Mouse (Mus musculus) heart, embryonic 15.5 days (tissue): Measurements from ENCODE around the gene Armc2. TPM values are rescaled to one million over a fixed set of nuclear protein-coding genes. Genes with fewer than 3 reads are reported as not detected.

Experiments used
- ATAC-seq: fragments of 200-750 bp; cut with Nextera tagmentation; replicated peaks from 2 replicates; pipeline ENCODE4 v1.8.0; 2017; ENCODE audit warnings: low read depth, moderate TSS enrichment; ENCODE audit not compliant: insufficient number of reproducible peaks, insufficient read depth, low FRiP score
- H3K27ac ChIP-seq: fragments of 300-500 bp; sonication (generic); 2 replicates; pipeline ENCODE4 v1.5.1; 2015; ENCODE audit warnings: mild to moderate bottlenecking, inconsistent platforms
- H3K27me3 ChIP-seq: fragments of 300-500 bp; sonication (generic); 2 replicates; pipeline ENCODE4 v1.6.1; 2015; ENCODE audit warnings: inconsistent platforms
- H3K36me3 ChIP-seq: fragments of 300-500 bp; sonication (generic); 2 replicates; pipeline ENCODE4 v1.6.1; 2015; ENCODE audit warnings: mild to moderate bottlenecking, inconsistent platforms
- H3K4me1 ChIP-seq: fragments of 300-500 bp; sonication (generic); replicated peaks from 2 replicates; pipeline ENCODE4 v1.6.1; 2015; ENCODE audit warnings: inconsistent platforms
- H3K4me2 ChIP-seq: fragments of 300-500 bp; sonication (generic); 2 replicates; pipeline ENCODE4 v1.6.1; 2015; ENCODE audit warnings: inconsistent platforms, mild to moderate bottlenecking, moderate library complexity
- H3K4me3 ChIP-seq: fragments of 300-500 bp; sonication (generic); 2 replicates; pipeline ENCODE4 v1.5.1; 2015; ENCODE audit warnings: mild to moderate bottlenecking, inconsistent platforms
- H3K9ac ChIP-seq: fragments of 300-500 bp; sonication (generic); 2 replicates; pipeline ENCODE4 v1.6.1; 2015; ENCODE audit warnings: mild to moderate bottlenecking, inconsistent platforms
- H3K9me3 ChIP-seq: fragments of 300-500 bp; sonication (generic); replicated peaks from 2 replicates; pipeline ENCODE4 v1.6.1; 2016; ENCODE audit warnings: inconsistent platforms
- WGBS: fragments of 180-500 bp; shearing (Covaris S2); methylation state at CpG from one replicate; pipeline ENCODE4 v1.1.7; 2015; ENCODE audit warnings: mixed read lengths; 5-methylcytosine and 5-hydroxymethylcytosine counted together
- polyA plus RNA-seq: library from polyadenylated mRNA; unstranded; fragments of >200 nt; fragmentation: Nextera tagmentation; extraction: Ambion mirVana; gene quantifications from 2 replicates; pipeline ENCODE4 v1.2.1, GENCODE M21; 2015

Armc2 gene
- polyA plus RNA-seq, 1 experiment from 2014 or later: 2.3 TPM

DNA sequence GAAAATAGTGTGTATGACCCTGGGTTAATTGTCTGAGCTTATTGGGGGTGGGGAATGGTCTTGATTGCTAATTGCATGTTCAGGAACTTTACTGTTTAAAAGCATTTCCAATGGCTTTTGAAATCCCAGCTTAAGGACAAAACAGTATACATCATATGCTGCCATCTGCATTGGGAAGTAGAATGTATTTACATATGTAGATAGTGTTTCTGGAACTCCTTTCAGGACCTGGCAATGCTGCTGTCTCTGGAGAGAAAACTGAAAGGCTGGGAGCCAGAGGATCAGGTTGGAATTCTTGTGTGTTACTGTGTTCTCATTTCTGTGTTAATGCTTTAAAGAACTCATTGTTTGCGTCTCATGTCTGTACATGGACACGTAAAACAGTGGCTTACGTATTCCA, 25.1 kb upstream of the Armc2 start:
- Histone ChIP-seq H3K4me3 (no peak overlapping the region), H3K9me3 (no peaks in the 10 kb centered on the region)
- WGBS: 78% methylated on average over 3 of the region's 3 CpGs

DNA sequence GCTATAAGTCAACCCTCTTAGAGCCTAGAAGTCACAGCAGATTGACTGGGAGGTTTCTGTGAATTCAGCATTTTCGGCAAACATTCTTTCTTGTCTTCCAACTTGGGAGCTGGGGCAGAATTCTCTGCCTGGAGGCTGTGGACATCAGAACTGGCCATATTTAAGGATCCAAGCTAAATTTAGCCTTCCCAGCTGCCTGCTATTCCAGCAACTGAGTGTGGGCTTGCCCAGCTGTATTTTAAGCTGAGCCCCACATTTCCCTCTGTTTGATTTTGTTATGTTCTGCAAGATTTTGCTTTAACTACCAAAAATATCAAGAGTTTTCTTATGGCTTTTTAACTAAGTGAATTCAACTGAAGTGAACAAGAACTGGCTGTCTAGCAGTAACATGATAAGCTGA, 24.6 kb upstream of the Armc2 start:
- Histone ChIP-seq H3K4me1 (peaks cover 13% of the 10 kb centered on the region), H3K9me3 (no peaks in the 10 kb centered on the region), H3K36me3 (no peaks in the 10 kb centered on the region), H3K4me3 (no peak overlapping the region), H3K9ac (no peak overlapping the region), H3K27me3 (no peaks in the 10 kb centered on the region), H3K4me2 (no peak overlapping the region), H3K27ac (peak overlapping the region; percentile 32)
- ATAC-seq: no peak
- 42% methylated on average over 1 of the region's 1 CpGs for WGBS

More for the DNA sequence above, 25.1 kb upstream of the Armc2 start:
- no peaks in the 10 kb centered on the region for H3K27me3 ChIP-seq
- H3K36me3 ChIP-seq: no peaks in the 10 kb centered on the region
- peak overlapping the region; percentile 32; the same call in 1 of the 2 replicates for H3K27ac ChIP-seq
- no peak overlapping the region for H3K4me2 ChIP-seq
- H3K9ac ChIP-seq: no peak overlapping the region
- no peak for ATAC-seq
- H3K4me1 ChIP-seq: peaks cover 13% of the 10 kb centered on the region

GRCm38 (mm10) chr10:42042087-42042486, 23.8 kb upstream of the Armc2 start:
- no peak overlapping the region for H3K4me3 ChIP-seq
- peak overlapping the region; percentile 32; the same call in 1 of the 2 replicates for H3K27ac ChIP-seq
- H3K4me1 ChIP-seq: peaks cover 19% of the 10 kb centered on the region
- no peaks in the 10 kb centered on the region for H3K36me3 ChIP-seq
- no peak overlapping the region for H3K4me2 ChIP-seq
- H3K9me3 ChIP-seq: no peaks in the 10 kb centered on the region
- no peaks in the 10 kb centered on the region for H3K27me3 ChIP-seq
- 65% methylated on average over 7 of the region's 7 CpGs for WGBS
- no peak for ATAC-seq
- H3K9ac ChIP-seq: no peak overlapping the region

DNA sequence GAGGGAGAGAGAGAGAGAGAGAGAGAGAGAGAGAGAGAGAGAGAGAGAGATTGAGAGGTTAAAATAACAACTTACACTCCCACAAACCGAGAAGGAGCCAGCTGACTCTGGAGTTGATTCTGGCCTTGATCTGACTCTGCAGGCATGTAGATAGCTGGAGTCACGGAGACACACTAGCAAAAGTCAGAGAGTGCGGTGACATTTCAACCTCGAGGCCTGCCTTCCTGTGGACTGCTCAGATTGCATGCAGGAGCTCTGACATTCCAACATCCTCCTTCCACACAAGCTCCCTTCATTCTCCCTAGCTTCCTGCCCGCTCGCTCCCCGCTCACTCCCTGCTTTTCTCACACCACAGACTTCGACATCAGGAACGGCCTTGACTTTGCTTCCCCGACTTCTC, 20.3 kb upstream of the Armc2 start:
- H3K36me3 ChIP-seq: no peaks in the 10 kb centered on the region
- H3K9ac ChIP-seq: no peak overlapping the region
- H3K4me1 ChIP-seq: peaks cover 24% of the 10 kb centered on the region
- 0 out of 2 replicates have a peak, but pooled peaks cover 5% of the 10 kb centered on the region for H3K27me3 ChIP-seq
- no peak overlapping the region for H3K27ac ChIP-seq
- ATAC-seq: 0 out of 2 replicates have a peak, but pooled peaks have one; percentile 14
- H3K4me2 ChIP-seq: no peak overlapping the region
- H3K4me3 ChIP-seq: no peak overlapping the region
- no peaks in the 10 kb centered on the region for H3K9me3 ChIP-seq
- 30% methylated on average over 10 of the region's 10 CpGs for WGBS

DNA sequence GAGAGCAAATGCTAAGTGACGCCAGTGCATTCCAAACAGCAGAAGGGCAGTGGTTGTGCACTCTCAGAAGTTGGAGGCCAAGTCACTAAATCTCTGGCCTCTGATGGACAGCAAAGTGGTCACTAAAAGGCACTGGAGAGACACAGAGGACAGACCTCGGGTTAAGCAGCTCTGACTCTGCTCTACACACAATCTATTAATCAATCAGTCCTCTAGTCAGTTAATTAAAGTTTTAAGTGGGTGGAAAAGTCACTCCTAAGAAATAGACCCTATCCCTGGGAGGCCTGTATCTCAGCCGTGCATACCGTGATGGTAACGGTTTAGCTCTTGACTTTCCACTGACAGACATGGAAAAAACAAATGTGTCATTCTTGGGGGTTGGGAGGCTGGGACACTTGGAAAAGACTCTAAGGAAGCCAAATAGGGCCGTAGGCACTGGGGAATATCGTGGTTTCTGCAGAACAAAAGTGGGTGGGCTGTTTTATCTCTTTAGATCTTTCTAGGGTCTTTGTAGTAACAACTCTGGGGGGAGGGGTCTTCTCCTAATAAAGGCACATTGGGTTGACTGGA, 19.1 kb upstream of the Armc2 start:
- ATAC-seq: no peak
- Histone ChIP-seq H3K36me3 (no peaks in the 10 kb centered on the region), H3K27me3 (0 out of 2 replicates have a peak, but pooled peaks cover 5% of the 10 kb centered on the region), H3K4me3 (no peak overlapping the region), H3K27ac (peak overlapping the region; percentile 42), H3K4me1 (peaks cover 15% of the 10 kb centered on the region), H3K4me2 (no peak overlapping the region), H3K9me3 (no peaks in the 10 kb centered on the region), H3K9ac (no peak overlapping the region)
- WGBS: 33% methylated on average over 7 of the region's 7 CpGs

DNA sequence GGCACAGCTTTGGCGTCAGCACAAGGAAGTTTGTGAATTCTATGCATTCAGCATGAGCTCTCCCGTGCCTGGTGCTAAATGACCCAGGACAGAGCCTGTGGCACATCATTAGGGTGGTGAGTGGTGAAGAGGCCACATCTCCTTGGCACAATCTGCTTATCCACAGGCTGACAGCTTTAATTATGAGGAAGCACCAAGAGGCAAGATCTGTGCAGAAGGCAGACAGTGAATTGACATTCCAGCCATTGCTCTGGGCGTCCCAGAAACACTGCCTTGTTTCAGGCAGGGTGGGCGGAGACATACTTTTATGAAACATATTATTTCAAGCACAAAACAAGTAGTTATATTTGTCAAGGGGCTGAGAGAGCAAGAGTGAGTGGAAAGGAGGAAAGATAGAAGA, 18.6 kb upstream of the Armc2 start:
- H3K9ac ChIP-seq: no peak overlapping the region
- H3K36me3 ChIP-seq: no peaks in the 10 kb centered on the region
- H3K4me3 ChIP-seq: no peak overlapping the region
- no peaks in the 10 kb centered on the region for H3K9me3 ChIP-seq
- no peak for ATAC-seq
- 33% methylated on average over 4 of the region's 4 CpGs for WGBS
- no peak overlapping the region for H3K4me2 ChIP-seq
- peaks cover 15% of the 10 kb centered on the region for H3K4me1 ChIP-seq
- H3K27me3 ChIP-seq: 0 out of 2 replicates have a peak, but pooled peaks cover 5% of the 10 kb centered on the region
- peak overlapping the region; percentile 42 for H3K27ac ChIP-seq

DNA sequence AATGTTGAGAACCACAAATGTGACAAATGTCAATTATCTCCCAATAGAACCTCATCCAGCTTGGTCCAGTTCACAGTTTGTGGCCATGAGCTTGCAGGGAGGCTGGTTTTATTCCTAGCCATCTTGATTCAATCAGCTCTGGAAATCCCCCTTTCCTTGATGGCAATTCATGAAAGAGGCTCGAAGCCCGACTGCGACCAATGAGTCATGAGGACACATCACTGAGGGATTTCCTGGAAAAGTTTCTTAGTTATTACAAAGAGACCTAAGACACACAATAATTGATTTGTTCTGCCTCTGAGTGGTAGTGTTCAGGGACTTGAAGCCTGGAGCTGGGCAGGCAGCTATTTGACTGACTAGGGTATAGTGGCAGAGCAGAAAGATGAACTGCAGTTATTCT, 15.3 kb upstream of the Armc2 start:
- H3K9me3 ChIP-seq: no peaks in the 10 kb centered on the region
- H3K27ac ChIP-seq: no peak overlapping the region
- H3K36me3 ChIP-seq: no peaks in the 10 kb centered on the region
- no peak overlapping the region for H3K4me3 ChIP-seq
- WGBS: 75% methylated on average over 3 of the region's 3 CpGs
- peaks cover 21% of the 10 kb centered on the region for H3K4me1 ChIP-seq
- no peak overlapping the region for H3K4me2 ChIP-seq
- no peak for ATAC-seq
- H3K9ac ChIP-seq: no peak overlapping the region
- H3K27me3 ChIP-seq: 0 out of 2 replicates have a peak, but pooled peaks cover 5% of the 10 kb centered on the region

DNA sequence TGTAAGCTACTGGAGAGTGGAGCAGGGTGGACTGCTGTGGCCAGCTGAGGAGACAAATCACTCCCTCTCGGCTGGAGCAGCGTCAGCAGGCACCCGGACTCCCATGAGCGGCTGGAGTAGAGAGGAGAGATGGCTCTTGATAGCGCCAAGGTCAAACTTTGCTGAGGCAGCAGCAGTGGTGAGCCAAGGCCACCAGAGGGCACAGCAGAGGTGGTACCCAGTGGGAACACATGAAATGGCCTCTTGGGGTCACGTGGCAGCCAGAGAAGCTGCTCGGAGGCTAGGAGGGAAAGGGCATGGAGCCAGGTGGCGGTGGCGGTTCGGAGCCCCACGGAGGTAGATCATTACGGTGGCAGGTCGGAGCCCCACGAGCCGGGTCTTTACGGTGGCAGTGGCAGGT, 12.8 kb upstream of the Armc2 start:
- peak overlapping the region; percentile 32; the same call in 1 of the 2 replicates for H3K9ac ChIP-seq
- H3K4me3 ChIP-seq: peak overlapping the region; percentile 24; the same call in 1 of the 2 replicates
- H3K36me3 ChIP-seq: no peaks in the 10 kb centered on the region
- 10% methylated on average over 16 of the region's 16 CpGs for WGBS
- peak overlapping the region; percentile 61 for H3K27ac ChIP-seq
- peak overlapping the region; percentile 58 for H3K4me2 ChIP-seq
- no peaks in the 10 kb centered on the region for H3K9me3 ChIP-seq
- 0 out of 2 replicates have a peak, but pooled peaks have one; percentile 18 for ATAC-seq
- H3K4me1 ChIP-seq: peaks cover 13% of the 10 kb centered on the region
- 0 out of 2 replicates have a peak, but pooled peaks cover 5% of the 10 kb centered on the region for H3K27me3 ChIP-seq

GRCm38 (mm10) chr10:42029502-42029901, 11.3 kb upstream of the Armc2 start:
- no peak for ATAC-seq
- H3K4me2 ChIP-seq: no peak overlapping the region
- H3K27ac ChIP-seq: no peak overlapping the region
- 0 out of 2 replicates have a peak, but pooled peaks cover 8% of the 10 kb centered on the region for H3K27me3 ChIP-seq
- no peaks in the 10 kb centered on the region for H3K36me3 ChIP-seq
- 69% methylated on average over 5 of the region's 5 CpGs for WGBS
- H3K4me1 ChIP-seq: peaks cover 13% of the 10 kb centered on the region
- no peak overlapping the region for H3K9ac ChIP-seq
- H3K4me3 ChIP-seq: no peak overlapping the region
- no peaks in the 10 kb centered on the region for H3K9me3 ChIP-seq

DNA sequence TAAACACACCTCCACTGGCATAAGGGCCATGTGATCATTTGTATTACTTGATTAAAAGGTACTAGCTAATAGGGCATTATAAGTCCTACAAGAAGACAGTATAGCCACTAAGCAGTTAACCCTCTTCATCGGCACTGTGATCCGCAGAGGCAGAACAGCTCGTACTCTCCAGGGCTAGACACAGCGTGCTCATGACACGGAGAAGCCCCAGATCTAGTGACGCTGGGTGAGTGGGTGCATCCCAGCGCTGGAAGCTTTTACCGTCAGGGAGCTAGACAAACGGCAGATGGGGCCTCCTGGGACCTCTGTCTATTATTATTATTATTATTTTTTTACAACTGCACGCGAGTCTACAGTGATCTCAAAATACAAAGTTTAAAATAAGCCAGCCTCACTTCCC, 9.1 kb upstream of the Armc2 start:
- H3K4me1 ChIP-seq: peaks cover 13% of the 10 kb centered on the region
- WGBS: 67% methylated on average over 11 of the region's 11 CpGs
- H3K9ac ChIP-seq: no peak overlapping the region
- H3K36me3 ChIP-seq: no peaks in the 10 kb centered on the region
- no peaks in the 10 kb centered on the region for H3K9me3 ChIP-seq
- no peak for ATAC-seq
- H3K27ac ChIP-seq: no peak overlapping the region
- H3K4me2 ChIP-seq: no peak overlapping the region
- 0 out of 2 replicates have a peak, but pooled peaks cover 3% of the 10 kb centered on the region for H3K27me3 ChIP-seq
- H3K4me3 ChIP-seq: no peak overlapping the region

GRCm38 (mm10) chr10:42024406-42024805, 6.2 kb upstream of the Armc2 start:
- Histone ChIP-seq H3K4me1 (peaks cover 5% of the 10 kb centered on the region; the same call in 1 of the 2 replicates), H3K9me3 (no peaks in the 10 kb centered on the region), H3K9ac (no peak overlapping the region), H3K27ac (no peak overlapping the region), H3K36me3 (no peaks in the 10 kb centered on the region), H3K27me3 (0 out of 2 replicates have a peak, but pooled peaks cover 3% of the 10 kb centered on the region), H3K4me2 (no peak overlapping the region), H3K4me3 (no peak overlapping the region)
- ATAC-seq: no peak
- WGBS: 64% methylated on average over 6 of the region's 6 CpGs

DNA sequence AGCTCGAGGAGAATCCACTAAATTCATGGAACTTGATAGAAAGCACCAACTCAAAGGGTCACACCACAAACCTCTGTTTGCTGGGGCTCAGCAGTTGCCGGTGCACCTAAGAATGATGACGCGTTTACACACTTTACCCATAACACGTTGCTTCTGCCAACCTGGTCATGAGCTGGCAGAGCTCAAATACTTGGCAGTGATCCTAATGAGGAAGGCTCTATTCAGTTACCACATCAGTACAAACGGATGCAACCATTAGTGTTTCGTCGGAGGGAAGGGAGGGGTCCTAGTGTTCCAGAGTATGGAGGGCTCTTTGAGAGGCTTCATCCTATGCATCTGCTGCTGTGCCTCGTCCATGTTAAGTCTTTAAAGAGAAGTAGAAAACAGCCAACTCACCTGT, 3.3 kb upstream of the Armc2 start:
- WGBS: 73% methylated on average over 9 of the region's 9 CpGs
- Histone ChIP-seq H3K9ac (no peak overlapping the region), H3K27me3 (peaks cover 13% of the 10 kb centered on the region; the same call in 1 of the 2 replicates), H3K4me3 (no peak overlapping the region), H3K4me2 (no peak overlapping the region), H3K4me1 (peaks cover 7% of the 10 kb centered on the region), H3K9me3 (no peaks in the 10 kb centered on the region), H3K27ac (no peak overlapping the region), H3K36me3 (no peaks in the 10 kb centered on the region)
- no peak for ATAC-seq
